Mouse (Mus musculus) ES-E14 (cell line): Measurements from ENCODE around the gene Mlxipl. TPM values are rescaled to one million over a fixed set of nuclear protein-coding genes. Genes with fewer than 3 reads are reported as not detected.

Source experiments
- DNase-seq: peaks from one replicate; pipeline ENCODE4 v3.0.0-alpha.2; 2013; ENCODE audit warnings: low read depth, low spot score
- H3K27ac ChIP-seq: 2 replicates; pipeline ENCODE4 v1.5.1; 2012; ENCODE audit warnings: low read depth, mild to moderate bottlenecking, low read length, moderate library complexity, mixed read lengths; ENCODE audit not compliant: poor library complexity, insufficient read depth, severe bottlenecking
- H3K36me3 ChIP-seq: 2 replicates; pipeline ENCODE4 v1.6.1; 2012; ENCODE audit warnings: mild to moderate bottlenecking, low read length, moderate library complexity, mixed read lengths; ENCODE audit not compliant: control insufficient read depth, poor library complexity, insufficient read depth, severe bottlenecking
- H3K4me1 ChIP-seq, 2 experiments: fragments of 150-350 bp in 1 of 2; sonication (generic) in 1 of 2; 2 replicates each; pipeline ENCODE4 v1.6.1; 2012; ENCODE audit warnings: low read length in 2 of 2, mild to moderate bottlenecking in 1 of 2, mixed read lengths in 1 of 2; ENCODE audit not compliant: control insufficient read depth in 2 of 2, insufficient read depth in 2 of 2, poor library complexity in 1 of 2
- H3K4me3 ChIP-seq, 2 experiments: fragments of 150-350 bp in 1 of 2; sonication (generic) in 1 of 2; 2 replicates each; pipeline ENCODE4 v1.5.1; 2012; ENCODE audit warnings: low read length in 2 of 2, low read depth in 1 of 2, mild to moderate bottlenecking in 1 of 2, mixed read lengths in 1 of 2; ENCODE audit not compliant: insufficient read depth in 1 of 2, poor library complexity in 1 of 2, severe bottlenecking in 1 of 2
- H3K9ac ChIP-seq: 2 replicates; pipeline ENCODE4 v1.6.1; 2012; ENCODE audit warnings: low read depth, mild to moderate bottlenecking, low read length, mixed read lengths; ENCODE audit not compliant: poor library complexity, insufficient read depth, severe bottlenecking
- H3K9me3 ChIP-seq: fragments of 150-350 bp; sonication (generic); 2 replicates; pipeline ENCODE4 v1.6.1; 2012; ENCODE audit warnings: low read depth, mild to moderate bottlenecking, low read length; ENCODE audit not compliant: control insufficient read depth, insufficient read depth
- CHD2 ChIP-seq: IDR thresholded peaks from 2 replicates; pipeline ENCODE4 v1.6.1; 2014; ENCODE audit warnings: mild to moderate bottlenecking, low read depth, low read length, inconsistent platforms
- HCFC1 ChIP-seq: IDR thresholded peaks from 2 replicates; pipeline ENCODE4 v1.6.1; 2012; ENCODE audit warnings: low read length, inconsistent platforms, borderline replicate concordance; ENCODE audit not compliant: insufficient read depth
- MAFK ChIP-seq: IDR thresholded peaks from 2 replicates; pipeline ENCODE4 v1.6.1; 2014; ENCODE audit warnings: mild to moderate bottlenecking, low read depth, low read length, inconsistent platforms; ENCODE audit not compliant: insufficient read depth
- ZC3H11A ChIP-seq: IDR thresholded peaks from 2 replicates; pipeline ENCODE4 v1.6.1; 2012; ENCODE audit warnings: low read depth, mild to moderate bottlenecking, inconsistent platforms, low read length, borderline replicate concordance
- ZNF384 ChIP-seq: IDR thresholded peaks from 2 replicates; pipeline ENCODE4 v1.6.1; 2012; ENCODE audit warnings: low read depth, low read length, inconsistent platforms
- in situ Hi-C, 2 experiments: fragments of 600-800 bp; cut with MboI; formaldehyde crosslinking; loops; one replicate each; pipeline ENCODE4 v1.15.1; 2025; ENCODE audit warnings: low sequenced_read_pairs in 2 of 2, inconsistent platforms in 1 of 2; ENCODE audit not compliant: unreplicated experiment in 2 of 2
- total RNA-seq: library from RNA; depleted of rRNA; stranded (reverse); fragments of 300-350 nt; gene quantifications from 2 replicates; pipeline ENCODE4 v1.2.3, GENCODE M21; 2012

The Mlxipl gene
- total RNA-seq, 1 experiment = 7.6 TPM

DNA sequence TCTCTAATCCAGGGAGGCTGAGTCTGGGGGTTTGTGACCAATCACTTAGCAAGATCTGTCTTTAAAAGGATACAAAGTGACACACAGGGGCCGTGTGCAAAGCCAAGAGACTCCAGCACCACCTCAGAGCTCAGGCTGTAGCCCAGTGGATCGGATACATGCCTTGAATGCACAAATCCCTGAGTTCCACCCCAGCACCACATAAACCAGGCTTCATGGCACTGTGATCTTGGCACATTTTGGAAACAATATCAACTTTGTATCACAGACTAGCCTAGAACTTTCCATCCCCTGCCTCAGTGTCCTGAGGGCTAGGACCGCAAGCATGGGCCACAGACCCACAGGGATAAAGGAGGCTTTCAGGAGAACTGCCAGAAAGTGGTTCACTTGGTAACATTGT lies 23.7 kb upstream of the Mlxipl start:
- Histone ChIP-seq H3K36me3 (peaks cover 1% of the 10 kb centered on the region; the same call in 1 of the 2 replicates), H3K4me1 (0 out of 4 replicates have a peak, but pooled peaks cover 0 to 2% of the 10 kb centered on the region in 2 experiments), H3K9me3 (no peaks in the 10 kb centered on the region), H3K27ac (no peak overlapping the region), H3K4me3 (no peak overlapping the region), H3K9ac (no peak overlapping the region)
- no peak for TF ChIP-seq MAFK
- TF ChIP-seq CHD2 = no peak
- TF ChIP-seq ZNF384 = no peak
- TF ChIP-seq ZC3H11A = no peak
- no peak for TF ChIP-seq HCFC1
- DNase-seq = no peak
- in situ Hi-C loops = no loop called here

DNA sequence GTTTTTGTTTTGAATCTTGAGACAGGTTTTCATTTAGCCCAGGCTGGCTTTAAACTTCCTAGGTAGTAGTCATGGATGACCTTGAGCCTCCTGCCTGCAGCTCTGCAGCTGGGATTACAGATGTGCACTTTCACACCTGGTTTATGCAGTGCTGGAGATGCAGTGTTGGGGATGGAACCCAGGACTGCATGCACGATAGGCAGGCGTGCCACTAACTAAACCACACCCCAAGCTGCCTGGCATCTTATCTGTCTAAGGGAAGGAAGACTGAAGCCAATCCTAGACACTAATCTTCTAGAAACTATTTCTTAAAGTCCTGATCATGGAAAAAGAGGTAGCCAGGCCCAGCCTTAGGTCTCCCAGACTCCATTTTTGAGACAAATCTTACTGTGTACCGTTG lies 19.2 kb upstream of the Mlxipl start:
- Histone ChIP-seq H3K4me3 (no peak overlapping the region), H3K36me3 (no peaks in the 10 kb centered on the region; the same call in 1 of the 2 replicates), H3K9me3 (no peaks in the 10 kb centered on the region), H3K27ac (no peak overlapping the region), H3K4me1 (peaks cover 0 to 20% of the 10 kb centered on the region in 2 experiments; a peak in 2 of 4 replicates), H3K9ac (no peak overlapping the region)
- no peak for DNase-seq
- TF ChIP-seq CHD2 (no peak), ZC3H11A (no peak), HCFC1 (no peak)
- in situ Hi-C loops = no loop called here

DNA sequence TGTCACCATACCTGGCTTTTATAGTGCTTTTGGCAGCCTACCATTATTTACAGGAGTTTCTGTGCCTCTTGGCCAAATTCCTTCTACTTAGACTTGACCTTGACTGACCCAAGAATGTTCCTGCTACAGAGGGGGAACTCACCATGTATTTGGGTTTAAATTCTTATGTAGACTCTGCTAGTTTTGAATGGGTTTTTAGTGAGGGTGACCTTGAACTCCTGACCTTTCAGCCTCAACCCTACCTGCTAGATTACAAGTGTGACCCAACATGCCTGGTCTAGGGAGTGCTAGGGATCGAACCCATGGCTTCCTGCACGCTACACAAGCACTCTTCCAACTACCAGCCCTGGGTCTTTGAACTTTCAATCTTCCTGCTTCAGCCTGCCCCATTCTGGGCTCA lies 17.6 kb upstream of the Mlxipl start:
- no peak for TF ChIP-seq ZNF384
- TF ChIP-seq MAFK = no peak
- TF ChIP-seq CHD2 = no peak
- H3K9me3 ChIP-seq = no peaks in the 10 kb centered on the region
- peak overlapping the region in 1 of 2 experiments; percentile 53; a peak in 1 of 4 replicates for H3K4me3 ChIP-seq
- H3K36me3 ChIP-seq = no peaks in the 10 kb centered on the region
- DNase-seq = no peak
- H3K27ac ChIP-seq = peak overlapping the region; percentile 63; the same call in 1 of the 2 replicates
- H3K4me1 ChIP-seq = peaks cover 0 to 31% of the 10 kb centered on the region in 2 experiments; a peak in 2 of 4 replicates
- 0 out of 2 replicates have a peak overlapping the region, but pooled peaks have one; percentile 59 for H3K9ac ChIP-seq
- in situ Hi-C loops = no loop called here

DNA sequence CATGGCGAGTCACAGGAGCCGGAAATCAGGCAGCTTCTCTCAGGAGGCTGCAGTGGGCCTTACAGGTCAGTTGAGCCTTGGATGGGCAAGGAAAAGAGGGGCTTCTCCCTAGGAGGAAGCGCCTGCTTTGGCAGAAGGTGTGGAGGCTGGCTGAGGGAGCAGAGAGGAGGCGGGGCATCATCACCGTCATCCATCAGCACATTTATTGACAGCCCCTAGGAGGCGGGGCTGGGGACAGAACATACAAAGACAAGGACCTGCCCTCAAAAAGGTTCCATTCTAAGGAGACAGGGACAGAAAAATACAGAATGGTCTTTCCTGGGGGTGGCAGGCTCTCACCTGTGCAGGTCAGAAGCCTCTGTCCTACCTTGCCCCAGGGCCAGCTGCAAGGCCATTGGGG lies 17.0 kb upstream of the Mlxipl start:
- H3K9ac ChIP-seq = peak overlapping the region; percentile 59; the same call in 1 of the 2 replicates
- H3K4me1 ChIP-seq = peaks cover 0 to 31% of the 10 kb centered on the region in 2 experiments; a peak in 2 of 4 replicates
- no peaks in the 10 kb centered on the region for H3K9me3 ChIP-seq
- H3K27ac ChIP-seq = peak overlapping the region; percentile 63
- peak; percentile 54 for DNase-seq
- TF ChIP-seq ZNF384 = no peak
- TF ChIP-seq ZC3H11A = no peak
- no peak for TF ChIP-seq HCFC1
- no peak for TF ChIP-seq MAFK
- TF ChIP-seq CHD2 = no peak
- in situ Hi-C loops = no loop called here
- H3K36me3 ChIP-seq = no peaks in the 10 kb centered on the region
- H3K4me3 ChIP-seq = peak overlapping the region in 1 of 2 experiments; percentile 53; a peak in 3 of 4 replicates
